Mouse (Mus musculus) forebrain, embryonic 16.5 days (tissue): ENCODE measurements around the gene Hs6st2. TPM values are rescaled to one million over a fixed set of nuclear protein-coding genes. Genes with fewer than 3 reads are reported as not detected.

Source experiments
- ATAC-seq: fragments of 200-750 bp; cut with Nextera tagmentation; 2 replicates; pipeline ENCODE4 v1.8.0; 2017; ENCODE audit warnings: mild to moderate bottlenecking, moderate library complexity
- H3K27ac ChIP-seq: fragments of 300-500 bp; sonication (generic); 2 replicates; pipeline ENCODE4 v1.5.1; 2014; ENCODE audit warnings: low read length, control low read depth
- H3K27me3 ChIP-seq: fragments of 300-500 bp; sonication (generic); replicated peaks from 2 replicates; pipeline ENCODE4 v1.6.1; 2014; ENCODE audit warnings: low read length; ENCODE audit not compliant: control insufficient read depth, insufficient read depth
- H3K36me3 ChIP-seq: fragments of 300-500 bp; sonication (generic); 2 replicates; pipeline ENCODE4 v1.6.1; 2014; ENCODE audit not compliant: control insufficient read depth, insufficient read depth
- H3K4me1 ChIP-seq: fragments of 300-500 bp; sonication (generic); replicated peaks from 2 replicates; pipeline ENCODE4 v1.6.1; 2014; ENCODE audit warnings: low read length; ENCODE audit not compliant: control insufficient read depth, insufficient read depth
- H3K4me2 ChIP-seq: fragments of 300-500 bp; sonication (generic); 2 replicates; pipeline ENCODE4 v1.6.1; 2014; ENCODE audit warnings: mild to moderate bottlenecking, low read length, control low read depth
- H3K4me3 ChIP-seq: fragments of 300-500 bp; sonication (generic); replicated peaks from 2 replicates; pipeline ENCODE4 v1.5.1; 2014; ENCODE audit warnings: mild to moderate bottlenecking, low read length, control low read depth
- H3K9ac ChIP-seq: fragments of 300-500 bp; sonication (generic); replicated peaks from 2 replicates; pipeline ENCODE4 v1.6.1; 2014; ENCODE audit warnings: low read depth, low read length, control low read depth
- H3K9me3 ChIP-seq: fragments of 300-500 bp; sonication (generic); 2 replicates; pipeline ENCODE4 v1.6.1; 2016; ENCODE audit warnings: low read length; ENCODE audit not compliant: control insufficient read depth
- WGBS: fragments of 180-500 bp; shearing (Covaris S2); extraction: QIAGEN DNeasy Blood & Tissue Kit; methylation state at CpG from one replicate; pipeline ENCODE4 v1.1.7; 2014; 5-methylcytosine and 5-hydroxymethylcytosine counted together
- polyA plus RNA-seq: library from polyadenylated mRNA; unstranded; fragments of >200 nt; fragmentation: Nextera tagmentation; extraction: Ambion mirVana; gene quantifications from 2 replicates; pipeline ENCODE4 v1.2.1, GENCODE M21; 2015

The Hs6st2 gene
- polyA plus RNA-seq, 1 experiment from 2014 or later: 58.7 TPM

DNA sequence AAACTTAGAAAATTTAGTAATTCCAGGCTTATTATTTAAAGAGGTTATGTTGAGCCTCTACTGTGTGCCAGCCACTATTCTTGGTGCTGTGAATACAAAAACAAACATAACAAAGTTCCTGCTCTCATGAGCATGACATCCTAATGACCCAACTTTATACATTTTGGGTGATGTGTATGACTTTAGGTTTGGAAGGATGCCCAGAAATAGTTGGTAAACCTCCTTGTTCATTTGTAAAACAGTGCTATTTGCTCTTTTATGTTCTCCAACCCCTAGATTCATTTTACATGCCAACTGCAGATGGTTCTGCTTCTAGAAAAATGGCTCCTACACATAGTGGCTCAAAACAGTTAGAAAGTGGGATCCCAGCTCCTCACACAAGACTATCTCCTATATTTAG is 153.1 kb downstream of the Hs6st2 start:
- ATAC-seq: no peak
- H3K4me3 ChIP-seq: no peak overlapping the region

GRCm38 (mm10) chrX:51514831-51515230 is 166.8 kb downstream of the Hs6st2 start:
- no peaks in the 10 kb centered on the region for H3K9me3 ChIP-seq
- 21% methylated on average over 1 of the region's 1 CpGs for WGBS

More for the DNA sequence above, 153.1 kb downstream of the Hs6st2 start:
- Histone ChIP-seq H3K9me3 (no peaks in the 10 kb centered on the region), H3K27ac (no peak overlapping the region), H3K27me3 (no peaks in the 10 kb centered on the region), H3K4me1 (no peaks in the 10 kb centered on the region), H3K4me2 (no peak overlapping the region), H3K9ac (no peak overlapping the region), H3K36me3 (no peaks in the 10 kb centered on the region)

DNA sequence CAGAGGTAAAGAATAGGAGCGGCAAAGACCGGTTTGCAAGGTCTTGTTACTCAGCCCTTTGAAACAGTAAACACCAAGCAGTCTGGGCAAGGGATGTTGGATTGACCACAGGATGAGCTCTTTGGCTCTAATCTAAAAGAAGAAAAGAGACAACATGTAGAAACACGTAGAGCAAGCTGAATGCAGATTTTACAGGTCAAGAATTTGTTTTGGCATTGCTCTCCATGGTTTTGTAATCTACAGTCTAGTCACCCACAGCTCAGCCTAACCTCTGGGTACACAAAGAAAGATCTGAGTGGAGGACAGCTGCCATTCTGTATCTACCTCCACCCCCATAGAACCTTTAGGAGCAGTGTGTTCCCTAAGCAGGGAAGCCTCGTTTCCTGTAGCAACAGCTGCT is 175.1 kb downstream of the Hs6st2 start:
- no peak for ATAC-seq
- Histone ChIP-seq H3K9me3 (no peaks in the 10 kb centered on the region), H3K4me1 (no peaks in the 10 kb centered on the region; the same call in 1 of the 2 replicates), H3K27ac (no peak overlapping the region), H3K4me3 (no peak overlapping the region), H3K27me3 (no peaks in the 10 kb centered on the region), H3K4me2 (no peak overlapping the region), H3K9ac (no peak overlapping the region), H3K36me3 (no peaks in the 10 kb centered on the region)
- WGBS: 57% methylated on average over 4 of the region's 4 CpGs

More at GRCm38 (mm10) chrX:51514831-51515230, 166.8 kb downstream of the Hs6st2 start:
- H3K27me3 ChIP-seq: no peaks in the 10 kb centered on the region; the same call in 1 of the 2 replicates
- H3K4me2 ChIP-seq: no peak overlapping the region
- H3K4me3 ChIP-seq: no peak overlapping the region
- no peak for ATAC-seq
- H3K9ac ChIP-seq: no peak overlapping the region
- no peaks in the 10 kb centered on the region for H3K36me3 ChIP-seq
- H3K27ac ChIP-seq: no peak overlapping the region
- no peaks in the 10 kb centered on the region for H3K4me1 ChIP-seq

DNA sequence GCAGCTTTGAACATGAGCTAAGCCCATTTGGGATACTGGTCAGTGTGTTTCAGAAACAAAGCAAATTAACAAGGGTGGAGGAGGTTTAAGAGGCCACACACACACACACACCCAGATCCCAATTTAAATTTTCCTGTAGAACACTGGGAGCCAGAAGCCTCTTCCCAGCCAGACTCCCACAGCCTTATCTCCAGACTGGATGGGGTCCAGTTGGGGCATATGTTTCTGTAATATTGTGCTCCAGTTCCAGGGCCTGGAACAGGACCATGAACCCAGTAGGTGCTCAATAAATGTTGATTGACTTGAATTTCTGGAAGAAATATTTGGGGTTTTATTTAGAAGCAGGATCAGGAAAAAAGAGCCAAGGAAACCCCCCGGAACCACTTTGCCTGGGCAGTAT is 176.0 kb downstream of the Hs6st2 start:
- Histone ChIP-seq H3K4me1 (no peaks in the 10 kb centered on the region; the same call in 1 of the 2 replicates), H3K36me3 (no peaks in the 10 kb centered on the region), H3K4me2 (no peak overlapping the region), H3K9ac (no peak overlapping the region), H3K4me3 (no peak overlapping the region), H3K27me3 (no peaks in the 10 kb centered on the region), H3K9me3 (no peaks in the 10 kb centered on the region), H3K27ac (no peak overlapping the region)
- peak; percentile 43 for ATAC-seq
- WGBS: 50% methylated on average over 1 of the region's 1 CpGs

DNA sequence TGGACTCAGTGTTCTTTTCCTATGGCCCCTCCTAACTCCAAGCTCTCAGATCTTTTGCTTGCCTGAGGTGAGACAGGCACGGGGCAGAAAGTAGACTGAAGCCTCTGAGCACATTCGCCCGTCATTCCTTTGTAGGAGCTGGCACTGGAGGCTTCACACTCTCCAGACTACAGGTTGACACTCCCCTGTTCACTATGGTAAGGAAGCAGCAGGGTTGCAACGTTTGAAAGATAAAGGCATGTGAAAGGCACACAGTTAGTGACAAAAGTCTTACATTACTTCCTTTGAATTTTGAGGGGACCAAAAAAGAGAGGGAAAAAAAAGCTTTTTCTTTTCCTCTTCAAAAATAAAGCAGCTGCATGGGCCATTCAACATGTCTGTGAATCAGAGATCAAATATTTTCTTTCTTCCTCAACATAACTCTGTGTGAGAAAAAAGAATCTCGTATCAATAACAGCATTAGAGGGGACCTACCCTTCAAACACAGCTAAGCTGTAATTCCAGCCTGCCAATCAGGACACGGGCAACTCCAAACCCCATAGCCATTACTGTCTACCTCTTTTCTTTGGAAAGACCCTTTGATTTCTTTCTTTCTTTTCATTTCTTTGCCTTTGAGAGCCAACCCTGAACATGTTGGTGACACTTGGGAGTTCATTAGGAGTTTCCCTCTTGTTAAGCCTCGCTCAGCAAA is 177.7 kb downstream of the Hs6st2 start:
- Histone ChIP-seq H3K4me1 (no peaks in the 10 kb centered on the region; the same call in 1 of the 2 replicates), H3K4me3 (no peak overlapping the region), H3K27ac (no peak overlapping the region), H3K4me2 (no peak overlapping the region), H3K9ac (no peak overlapping the region), H3K27me3 (no peaks in the 10 kb centered on the region), H3K9me3 (no peaks in the 10 kb centered on the region), H3K36me3 (no peaks in the 10 kb centered on the region)
- ATAC-seq: no peak; the same call in 1 of the 2 replicates
- WGBS: 24% methylated on average over 7 of the region's 7 CpGs

DNA sequence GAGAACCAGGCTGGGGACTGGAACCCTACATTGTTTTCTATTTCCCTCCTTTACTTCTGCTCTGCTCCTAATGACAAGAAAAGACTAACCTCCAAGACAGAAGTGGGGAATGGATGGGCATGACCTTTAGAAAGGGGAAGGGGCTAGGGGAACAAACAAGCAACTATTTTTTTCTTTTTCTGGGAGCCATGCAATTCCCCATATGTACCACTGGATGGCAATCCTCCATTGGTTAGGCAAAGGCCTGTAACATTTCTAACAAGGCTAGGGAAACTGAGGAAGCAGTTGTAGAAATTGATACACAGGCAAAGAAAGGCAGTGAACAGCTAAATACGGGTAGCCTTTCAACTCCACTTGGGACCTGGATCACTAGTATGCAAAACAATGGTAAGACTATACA is 183.8 kb downstream of the Hs6st2 start:
- WGBS: 45% methylated on average over 1 of the region's 1 CpGs
- no peak for ATAC-seq
- Histone ChIP-seq H3K9me3 (no peaks in the 10 kb centered on the region), H3K4me2 (no peak overlapping the region), H3K27ac (no peak overlapping the region), H3K4me3 (no peak overlapping the region), H3K36me3 (no peaks in the 10 kb centered on the region), H3K9ac (no peak overlapping the region), H3K4me1 (no peaks in the 10 kb centered on the region), H3K27me3 (0 out of 2 replicates have a peak, but pooled peaks cover 3% of the 10 kb centered on the region)

GRCm38 (mm10) chrX:51488374-51488773 is 193.3 kb downstream of the Hs6st2 start:
- Histone ChIP-seq H3K9ac (no peak overlapping the region), H3K9me3 (no peaks in the 10 kb centered on the region), H3K36me3 (no peaks in the 10 kb centered on the region), H3K4me2 (no peak overlapping the region), H3K4me1 (no peaks in the 10 kb centered on the region), H3K27me3 (0 out of 2 replicates have a peak, but pooled peaks cover under 1% of the 10 kb centered on the region), H3K4me3 (no peak overlapping the region), H3K27ac (no peak overlapping the region)
- no peak for ATAC-seq

DNA sequence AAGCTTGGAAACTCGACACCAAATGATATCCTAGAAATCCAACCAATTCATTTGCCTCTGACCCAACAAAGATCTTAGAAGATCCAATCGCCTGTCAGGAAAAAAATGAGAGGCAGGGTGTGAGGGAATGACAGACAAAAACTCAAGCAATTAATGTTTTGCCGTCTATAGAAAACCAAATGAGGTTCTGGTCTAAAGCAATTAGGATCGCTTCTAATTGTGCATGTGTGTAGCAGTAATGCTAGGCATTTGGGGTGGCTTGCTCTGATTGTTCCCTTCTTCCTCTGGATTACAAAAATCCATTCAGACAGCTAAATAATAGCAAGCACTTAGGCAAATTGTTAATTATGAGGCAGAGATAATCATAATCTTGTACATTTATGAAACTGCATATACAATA is 212.2 kb downstream of the Hs6st2 start:
- no peak overlapping the region for H3K4me2 ChIP-seq
- H3K4me3 ChIP-seq: no peak overlapping the region
- no peak overlapping the region for H3K27ac ChIP-seq
- 32% methylated on average over 4 of the region's 4 CpGs for WGBS
- no peaks in the 10 kb centered on the region for H3K36me3 ChIP-seq
- no peak overlapping the region for H3K9ac ChIP-seq
- H3K27me3 ChIP-seq: no peaks in the 10 kb centered on the region
- peak; percentile 71 for ATAC-seq
- H3K9me3 ChIP-seq: no peaks in the 10 kb centered on the region
- H3K4me1 ChIP-seq: peaks cover 3% of the 10 kb centered on the region; the same call in 1 of the 2 replicates

- ATAC-seq: no peak
- H3K4me1 ChIP-seq: no peaks in the 10 kb centered on the region
- no peaks in the 10 kb centered on the region for H3K36me3 ChIP-seq
- H3K27me3 ChIP-seq: no peaks in the 10 kb centered on the region
- H3K9ac ChIP-seq: no peak overlapping the region
- no peaks in the 10 kb centered on the region for H3K9me3 ChIP-seq
- no peak overlapping the region for H3K27ac ChIP-seq
- WGBS: 87% methylated on average over 3 of the region's 3 CpGs
- H3K4me2 ChIP-seq: no peak overlapping the region
- no peak overlapping the region for H3K4me3 ChIP-seq
Observed at GRCm38 (mm10) chrX:51461413-51461812, 220.2 kb downstream of the Hs6st2 start.
